Mouse (Mus musculus) bone marrow, adult 2 months (tissue): Measurements from ENCODE around the gene Snap25. TPM values are rescaled to one million over a fixed set of nuclear protein-coding genes. Genes with fewer than 3 reads are reported as not detected.

Experiments
- H3K27ac ChIP-seq: fragments of 200-500 bp; 2 replicates; pipeline ENCODE4 v1.5.1; 2012; ENCODE audit warnings: low read depth, mild to moderate bottlenecking, control low read depth, inconsistent platforms, low read length; ENCODE audit not compliant: control insufficient read depth, poor library complexity, insufficient read depth
- H3K4me1 ChIP-seq: fragments of 200-500 bp; 2 replicates; pipeline ENCODE4 v1.6.1; 2011; ENCODE audit warnings: low read length; ENCODE audit not compliant: control insufficient read depth, insufficient read depth
- H3K4me3 ChIP-seq: fragments of 200-500 bp; replicated peaks from 2 replicates; pipeline ENCODE3; 2011; ENCODE audit warnings: mild to moderate bottlenecking, low read depth, low read length, control low read depth; ENCODE audit not compliant: control insufficient read depth
- CTCF ChIP-seq: fragments of 200-500 bp; IDR thresholded peaks from 2 replicates; pipeline ENCODE4 v1.5.1; 2011; ENCODE audit warnings: low read length, control low read depth; ENCODE audit not compliant: control insufficient read depth, insufficient read depth
- POLR2A ChIP-seq: fragments of 200-500 bp; IDR thresholded peaks from 2 replicates; pipeline ENCODE4 v1.6.1; 2011; ENCODE audit warnings: low read depth, mild to moderate bottlenecking, control low read depth, low read length, borderline replicate concordance; ENCODE audit not compliant: control insufficient read depth
- WGBS: fragments of 180-500 bp; shearing (Covaris S2); methylation state at CpG from one replicate; pipeline ENCODE4 v1.1.7; 2018; 5-methylcytosine and 5-hydroxymethylcytosine counted together
- polyA plus RNA-seq: library from polyadenylated mRNA; stranded (reverse); fragments of >200 nt; gene quantifications from 2 replicates; pipeline ENCODE4 v1.2.4, GENCODE M21; 2011; ENCODE audit warnings: low replicate concordance; ENCODE audit not compliant: missing spikeins, insufficient read depth, insufficient read length

Snap25 gene
- polyA plus RNA-seq, 1 experiment, result 7.6 TPM

DNA sequence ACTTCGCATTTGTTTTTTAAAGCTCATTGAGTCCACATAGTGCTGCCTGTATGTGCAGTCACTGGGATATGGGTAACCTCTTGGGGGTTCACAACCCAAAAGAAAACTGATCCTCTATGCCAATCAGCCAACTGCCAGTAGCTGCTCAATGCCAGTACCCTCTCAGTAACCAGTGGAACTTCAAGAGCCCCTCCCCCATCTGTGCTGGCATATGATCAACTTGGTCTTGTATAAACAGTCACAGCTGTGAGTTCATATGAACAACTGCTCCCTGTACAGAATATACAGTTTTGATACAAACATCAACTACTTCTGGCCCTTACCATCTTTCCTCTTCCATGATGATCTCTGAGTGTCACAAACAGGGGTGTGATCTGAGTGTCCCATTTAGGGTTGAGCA, 98.1 kb downstream of the Snap25 start:
- H3K4me3 ChIP-seq, result no peak overlapping the region

DNA sequence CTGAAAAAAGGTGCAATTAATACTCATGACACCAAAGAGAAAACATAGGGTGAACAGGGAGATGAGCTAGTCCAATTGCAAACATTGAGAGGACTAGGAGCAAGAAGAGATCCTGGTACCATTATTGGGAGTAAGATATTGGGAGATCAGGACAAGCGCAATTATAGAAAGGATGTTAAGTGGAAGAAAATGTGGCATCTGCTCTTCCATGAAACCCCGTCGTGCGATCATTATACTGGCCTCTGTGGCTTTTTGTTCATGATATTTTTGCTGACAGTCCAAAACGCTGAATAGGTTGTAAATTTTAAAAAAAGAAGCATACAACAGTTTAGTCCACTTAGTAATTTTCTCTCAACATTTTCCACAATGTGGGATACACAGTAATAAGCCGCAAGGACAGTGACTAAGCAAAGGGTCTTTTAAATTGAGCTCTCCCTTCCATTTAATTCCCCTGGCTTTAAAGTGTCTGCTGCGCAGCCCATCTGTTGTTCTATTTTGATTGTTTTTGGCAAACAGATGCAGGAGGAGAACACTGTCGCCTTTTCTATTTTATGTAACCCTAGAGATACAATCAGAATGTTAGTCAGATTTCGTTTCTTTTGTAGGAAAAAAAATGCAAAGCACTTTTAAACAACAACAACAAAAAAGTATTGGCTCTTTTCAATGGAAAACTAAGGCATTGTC, 103.6 kb downstream of the Snap25 start:
- WGBS, result 83% methylated on average over 9 of the region's 9 CpGs

More for the DNA sequence above, 98.1 kb downstream of the Snap25 start:
- 72% methylated on average over 1 of the region's 1 CpGs for WGBS
- Histone ChIP-seq H3K27ac (no peak overlapping the region), H3K4me1 (no peaks in the 10 kb centered on the region)
- no peak for TF ChIP-seq CTCF
- TF ChIP-seq POLR2A, result no peak

DNA sequence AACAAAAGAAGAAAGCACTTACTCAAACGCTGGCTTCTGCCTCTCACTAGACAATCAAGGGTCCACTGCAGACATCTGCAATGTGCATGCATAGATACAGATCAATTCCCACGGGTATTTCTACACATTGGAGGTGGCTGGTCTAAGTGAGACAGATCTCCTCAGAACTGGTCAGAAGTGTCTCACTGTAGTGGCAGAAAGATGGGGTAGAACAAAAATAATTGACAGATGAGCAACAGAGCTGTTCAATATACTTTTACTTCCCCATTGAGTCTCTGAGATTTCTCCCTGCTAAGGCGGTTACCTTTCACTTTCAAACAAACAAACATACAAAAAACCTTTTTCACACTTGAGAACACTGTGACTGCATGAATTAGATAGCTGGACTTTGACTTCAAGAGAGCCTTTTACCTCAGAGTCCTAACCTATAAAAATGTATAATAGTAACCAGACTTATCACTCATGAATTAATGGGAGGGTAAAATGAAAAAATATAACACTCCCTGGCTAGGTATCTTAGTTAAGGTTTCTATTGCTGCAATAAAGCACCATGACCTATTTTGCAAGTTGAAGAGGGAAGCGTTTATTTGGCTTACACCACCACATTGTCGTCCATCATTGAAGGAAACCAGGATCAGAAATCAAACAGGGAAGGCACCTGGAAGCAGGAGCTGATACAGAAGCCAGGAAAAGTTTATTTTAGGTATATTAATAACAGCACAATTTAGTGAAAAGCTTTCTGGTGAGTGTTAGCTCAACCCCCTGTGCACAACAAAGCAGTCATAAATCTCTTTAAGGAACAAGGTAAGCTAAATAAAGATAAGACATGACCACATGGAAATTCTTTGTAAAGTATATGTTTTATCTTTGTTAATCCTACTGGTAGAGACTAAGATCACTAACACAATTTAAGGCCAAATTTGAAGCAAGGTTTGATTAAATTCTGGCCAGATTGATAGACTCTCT, 110.8 kb downstream of the Snap25 start:
- TF ChIP-seq CTCF, result no peak
- TF ChIP-seq POLR2A, result no peak
- Histone ChIP-seq H3K4me3 (no peak overlapping the region), H3K4me1 (no peaks in the 10 kb centered on the region), H3K27ac (no peak overlapping the region)
- WGBS, result 39% methylated on average over 5 of the region's 5 CpGs

More for the DNA sequence above, 103.6 kb downstream of the Snap25 start:
- Histone ChIP-seq H3K4me3 (no peak overlapping the region), H3K27ac (no peak overlapping the region), H3K4me1 (no peaks in the 10 kb centered on the region)
- TF ChIP-seq CTCF (no peak), POLR2A (no peak)

DNA sequence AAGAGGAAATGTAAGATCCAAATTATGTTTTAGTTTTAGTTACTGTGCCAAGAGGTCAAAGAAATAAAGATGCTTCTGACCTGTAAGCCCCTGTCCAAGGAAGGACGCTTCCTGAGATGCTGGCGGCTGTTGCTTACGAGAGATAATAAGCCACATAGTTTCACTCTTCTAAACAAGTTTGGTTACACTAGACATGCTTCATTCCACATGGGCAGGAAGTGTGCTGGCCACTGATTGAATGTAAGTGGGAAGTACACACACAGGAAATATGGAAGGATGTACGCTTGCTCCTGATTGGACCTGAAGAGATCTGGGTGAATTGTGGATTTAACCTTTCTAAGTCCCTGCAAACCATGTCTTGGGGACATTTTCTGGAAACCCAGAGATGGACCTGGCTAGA, 114.4 kb downstream of the Snap25 start:
- 45% methylated on average over 4 of the region's 4 CpGs for whole genome bisulfite sequencing
- no peaks in the 10 kb centered on the region for H3K4me1 ChIP-seq
- TF ChIP-seq POLR2A (no peak), CTCF (no peak)

More for the DNA sequence above, 114.4 kb downstream of the Snap25 start:
- Histone ChIP-seq H3K4me3 (no peak overlapping the region), H3K27ac (no peak overlapping the region)

Other genes starting within 250 kb of the Snap25 start
- gene Ankef1, start 211.5 kb upstream of the Snap25 start, polyA plus RNA-seq, result 1.0 TPM in 1 of 2 replicates, not detected in the other
- 13.1 TPM in 1 of 2 replicates, not detected in the other for gene AL731706.2, start 172.2 kb downstream of the Snap25 start, polyA plus RNA-seq
- 1.8 and 5.0 TPM in 2 replicates for gene Slx4ip, start 177.8 kb downstream of the Snap25 start, polyA plus RNA-seq
- 4.3 and 13.9 TPM in 2 replicates for gene AL731706.1, start 177.9 kb downstream of the Snap25 start, polyA plus RNA-seq
- gene Mkks, start 177.9 kb downstream of the Snap25 start, polyA plus RNA-seq, result 2.3 and 6.8 TPM in 2 replicates